Mouse (Mus musculus) layer of hippocampus, adult 6 months (tissue): ENCODE results near the gene Abca2. TPM values are rescaled to one million over a fixed set of nuclear protein-coding genes. Genes with fewer than 3 reads are reported as not detected.
A peak's percentile ranks its signal among the peaks of the same experiment; 100 is the strongest.

ENCODE experiments used
- long read RNA-seq, 2 experiments: library from polyadenylated mRNA; unstranded; transcript quantifications; one replicate each; pipeline ENCODE4 v2.0.0; 2019 to 2020
- microRNA-seq: library from miRNA; unstranded; fragments of <30 nt; microRNA quantifications from one replicate; pipeline ENCODE4 v1.2.0, GENCODE M21; 2020
- polyA plus RNA-seq: library from polyadenylated mRNA; unstranded; fragments of <200 nt; fragmentation: Nextera tagmentation; gene quantifications from 2 replicates; pipeline ENCODE4 v1.2.3, GENCODE M21; 2021

The Abca2 gene
- polyA plus RNA-seq = 33.0 and 34.1 TPM in 2 replicates
- long read RNA-seq, experiment 1, partial matches to known transcripts = 68 of 70 reads
- long read RNA-seq, experiment 1, other reads (novel, unspliced or antisense) = 2 of 70 reads
- long read RNA-seq, experiment 2, partial matches to known transcripts = 141 of 153 reads
- long read RNA-seq, experiment 2, other reads (novel, unspliced or antisense) = 12 of 153 reads

GRCm38 (mm10) chr2:25428442-25429236 lies at the start of gene Abca2:
Abca2 (plus strand) TSS chr2:25428703.

DNA sequence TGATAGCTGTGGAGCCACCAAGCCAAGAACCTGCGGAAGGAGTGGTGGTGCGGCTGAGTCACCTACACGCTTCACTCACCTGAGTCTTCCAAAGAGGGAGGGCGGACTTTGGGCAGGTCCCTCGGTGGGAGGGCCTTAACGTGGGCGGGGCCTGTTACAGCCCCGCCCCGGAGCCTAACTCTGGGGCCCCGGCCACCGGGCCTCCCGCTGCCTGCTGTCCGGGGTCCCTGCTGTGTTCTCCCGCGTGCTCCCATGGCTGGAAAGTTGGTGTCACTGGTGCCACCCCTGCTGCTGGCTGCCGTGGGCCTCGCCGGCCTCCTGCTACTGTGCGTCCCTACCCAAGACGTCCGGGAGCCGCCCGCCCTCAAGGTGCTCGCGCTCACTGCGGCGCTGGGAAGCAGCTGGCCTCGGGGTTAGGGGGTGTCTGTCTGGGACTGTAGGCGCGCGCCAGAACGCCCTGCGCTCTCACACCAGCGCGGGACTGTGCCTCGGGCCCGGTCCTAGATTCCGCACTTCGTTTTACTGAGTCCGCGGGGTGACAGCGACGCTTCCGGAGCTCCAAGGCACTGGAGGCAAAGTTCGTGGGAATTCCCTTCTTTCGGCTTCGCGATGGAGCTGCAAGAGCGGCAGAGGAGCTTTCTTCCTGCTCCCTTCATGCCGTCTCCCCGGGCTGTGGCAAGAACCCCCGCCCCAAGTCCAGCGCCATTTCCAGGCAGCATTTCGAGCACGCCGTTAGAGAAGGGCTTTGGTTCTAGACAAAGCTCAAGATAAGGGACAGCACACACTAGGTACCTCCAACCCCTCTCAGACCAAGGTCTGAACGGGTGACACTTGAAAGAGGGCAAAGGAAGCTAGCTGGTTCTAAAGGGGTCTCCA lies 32.5 kb upstream of the Abca2 start, which contains the start of gene Entpd2:
Gene Entpd2, plus strand, starts transcription at position 154 of the 876 bp plus-strand sequence.

GRCm38 (mm10) chr2:25399051-25399450 lies 29.5 kb upstream of the Abca2 start, which contains the start of gene Npdc1:
Npdc1 (plus strand) TSS chr2:25399351.

GRCm38 (mm10) chr2:25422587-25423410 lies 5.7 kb upstream of the Abca2 start, which contains the start of gene Fut7:
Fut7 (plus strand) TSS chr2:25423267.

GRCm38 (mm10) chr2:25456205-25456953 lies 27.9 kb downstream of the Abca2 start, which contains the start of gene Clic3:
Clic3 (plus strand) TSS chr2:25456838.

GRCm38 (mm10) chr2:25460551-25461309 lies 32.2 kb downstream of the Abca2 start, which contains the start of gene Paxx:
Paxx (minus strand) TSS chr2:25461094.

DNA sequence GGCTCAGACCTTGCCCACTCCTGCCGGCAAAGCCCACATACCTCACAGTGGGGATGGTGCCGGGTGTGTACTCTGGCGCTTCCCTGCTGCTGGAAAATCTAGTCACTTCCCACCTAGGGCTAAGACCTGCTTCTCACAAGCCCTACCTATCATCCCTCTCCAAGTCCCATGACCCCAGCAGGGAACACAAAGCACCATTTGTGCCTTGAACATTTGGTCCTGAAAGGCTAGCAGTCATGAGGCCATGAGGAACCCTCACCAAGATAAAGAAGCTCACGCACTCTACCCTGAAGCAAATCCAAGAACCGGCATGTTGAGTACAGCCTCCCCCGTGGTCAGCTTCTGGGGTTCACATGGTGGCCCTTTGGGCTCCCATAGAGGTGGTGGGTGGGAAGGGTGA lies 41.5 kb downstream of the Abca2 start, which contains the start of gene Ptgds:
Gene Ptgds, minus strand, starts transcription at position 78 of the 400 bp plus-strand sequence.

GRCm38 (mm10) chr2:25493476-25493961 lies 65.0 kb downstream of the Abca2 start, which contains the start of gene Lcn12:
Lcn12 (minus strand) TSS chr2:25493911.

Small RNA genes lying within 50 kb of the gene (microRNA-seq; reads per million reads assigned to microRNA genes)
- 10.1 reads per million, percentile 32 among the genes with 10 or more reads in this experiment for gene Mir3087

Other genes starting within 250 kb of the Abca2 start
- gene Nrarp, start 247.9 kb upstream of the Abca2 start, polyA plus RNA-seq = 3.4 and 5.2 TPM in 2 replicates
- gene Tor4a, start 231.8 kb upstream of the Abca2 start, polyA plus RNA-seq = 2.4 and 3.3 TPM in 2 replicates
- 32.7 and 34.5 TPM in 2 replicates for gene Nelfb, start 217.2 kb upstream of the Abca2 start, polyA plus RNA-seq
- not detected in 2 replicates for gene Stpg3, start 214.1 kb upstream of the Abca2 start, polyA plus RNA-seq
- gene Fam166a, start 210.0 kb upstream of the Abca2 start, polyA plus RNA-seq = 12.9 and 15.7 TPM in 2 replicates
- 531 and 583 TPM in 2 replicates for gene Tubb4b, start 204.0 kb upstream of the Abca2 start, polyA plus RNA-seq
- 0.45 TPM in 2 replicates for gene Slc34a3, start 194.3 kb upstream of the Abca2 start, polyA plus RNA-seq
- not detected in 2 replicates for gene Rnf224, start 191.9 kb upstream of the Abca2 start, polyA plus RNA-seq
- 52.0 and 62.6 TPM in 2 replicates for gene Rnf208, start 186.4 kb upstream of the Abca2 start, polyA plus RNA-seq
- not detected in 2 replicates for gene Cysrt1, start 186.3 kb upstream of the Abca2 start, polyA plus RNA-seq
- gene AL732309.1, start 181.8 kb upstream of the Abca2 start, polyA plus RNA-seq = 0.79 and 1.6 TPM in 2 replicates
- gene Tmem203, start 173.3 kb upstream of the Abca2 start, polyA plus RNA-seq = 30.8 and 34.2 TPM in 2 replicates
- 12.5 and 13.7 TPM in 2 replicates for gene Tprn, start 166.1 kb upstream of the Abca2 start, polyA plus RNA-seq
- gene Ssna1, start 156.3 kb upstream of the Abca2 start, polyA plus RNA-seq = 76.5 and 79.6 TPM in 2 replicates
- 32.4 and 34.4 TPM in 2 replicates for gene Anapc2, start 156.2 kb upstream of the Abca2 start, polyA plus RNA-seq
- gene Tmem210, start 140.6 kb upstream of the Abca2 start, polyA plus RNA-seq = not detected in 2 replicates
- 0.26 and 0.28 TPM in 2 replicates for gene Lrrc26, start 138.8 kb upstream of the Abca2 start, polyA plus RNA-seq
- gene Grin1, start 109.5 kb upstream of the Abca2 start, polyA plus RNA-seq = 101 and 125 TPM in 2 replicates
- 13.0 and 18.8 TPM in 2 replicates for gene Man1b1, start 96.4 kb upstream of the Abca2 start, polyA plus RNA-seq
- 17.5 and 27.1 TPM in 2 replicates for gene Dpp7, start 72.3 kb upstream of the Abca2 start, polyA plus RNA-seq
- 26.0 and 26.4 TPM in 2 replicates for gene Uap1l1, start 63.0 kb upstream of the Abca2 start, polyA plus RNA-seq
- 2.3 and 2.4 TPM in 2 replicates for gene Sapcd2, start 56.4 kb upstream of the Abca2 start, polyA plus RNA-seq
- gene Entpd2, start 32.8 kb upstream of the Abca2 start, polyA plus RNA-seq = 21.4 and 46.8 TPM in 2 replicates
- 292 and 359 TPM in 2 replicates for gene Npdc1, start 29.4 kb upstream of the Abca2 start, polyA plus RNA-seq
- 0.06 and 0.20 TPM in 2 replicates for gene Fut7, start 5.4 kb upstream of the Abca2 start, polyA plus RNA-seq
- gene Clic3, start 28.1 kb downstream of the Abca2 start, polyA plus RNA-seq = 0.70 and 9.1 TPM in 2 replicates
- gene Paxx, start 32.4 kb downstream of the Abca2 start, polyA plus RNA-seq = 111 and 116 TPM in 2 replicates
- gene Ptgds, start 41.3 kb downstream of the Abca2 start, polyA plus RNA-seq = 2,394 and 5,724 TPM in 2 replicates
- gene Lcn12, start 65.2 kb downstream of the Abca2 start, polyA plus RNA-seq = not detected in 2 replicates
- gene Fbxw5, start 72.0 kb downstream of the Abca2 start, polyA plus RNA-seq = 124 and 134 TPM in 2 replicates
- 1.8 and 2.0 TPM in 2 replicates for gene C8g, start 73.0 kb downstream of the Abca2 start, polyA plus RNA-seq
- gene Traf2, start 118.2 kb downstream of the Abca2 start, polyA plus RNA-seq = 9.9 and 10.3 TPM in 2 replicates
- gene Edf1, start 129.1 kb downstream of the Abca2 start, polyA plus RNA-seq = 801 and 843 TPM in 2 replicates
- gene Mamdc4, start 146.1 kb downstream of the Abca2 start, polyA plus RNA-seq = 25.8 and 27.1 TPM in 2 replicates
- 151 and 165 TPM in 2 replicates for gene Phpt1, start 146.5 kb downstream of the Abca2 start, polyA plus RNA-seq
- 13.5 and 18.7 TPM in 2 replicates for gene Ajm1, start 153.1 kb downstream of the Abca2 start, polyA plus RNA-seq
- gene Rabl6, start 179.8 kb downstream of the Abca2 start, polyA plus RNA-seq = 58.2 and 69.1 TPM in 2 replicates
- gene Ccdc183, start 189.0 kb downstream of the Abca2 start, polyA plus RNA-seq = 0.83 and 1.1 TPM in 2 replicates
- 44.7 and 48.2 TPM in 2 replicates for gene Tmem141, start 193.3 kb downstream of the Abca2 start, polyA plus RNA-seq
- 0.33 and 0.40 TPM in 2 replicates for gene Fcna, start 199.3 kb downstream of the Abca2 start, polyA plus RNA-seq
- not detected in 2 replicates for gene Lcn8, start 224.4 kb downstream of the Abca2 start, polyA plus RNA-seq
- not detected in 2 replicates for gene Lcn5, start 229.2 kb downstream of the Abca2 start, polyA plus RNA-seq
- not detected in 2 replicates for gene Lcn6, start 248.1 kb downstream of the Abca2 start, polyA plus RNA-seq